Mouse (Mus musculus) forebrain, embryonic 15.5 days (tissue): ENCODE results near the gene Rgcc. TPM values are rescaled to one million over a fixed set of nuclear protein-coding genes. Genes with fewer than 3 reads are reported as not detected.
A peak's percentile ranks its signal among the peaks of the same experiment; 100 is the strongest.

ENCODE experiments used
- ATAC-seq: fragments of 200-750 bp; cut with Nextera tagmentation; replicated peaks from 2 replicates; pipeline ENCODE4 v1.8.0; 2017; ENCODE audit warnings: mild to moderate bottlenecking, moderate TSS enrichment, moderate library complexity
- H3K27ac ChIP-seq: fragments of 300-500 bp; sonication (generic); replicated peaks from 2 replicates; pipeline ENCODE4 v1.5.1; 2015; ENCODE audit warnings: mild to moderate bottlenecking, inconsistent platforms
- H3K27me3 ChIP-seq: fragments of 300-500 bp; sonication (generic); 2 replicates; pipeline ENCODE4 v1.6.1; 2015; ENCODE audit warnings: inconsistent platforms
- H3K36me3 ChIP-seq: fragments of 300-500 bp; sonication (generic); 2 replicates; pipeline ENCODE4 v1.6.1; 2015; ENCODE audit warnings: mild to moderate bottlenecking, inconsistent platforms
- H3K4me1 ChIP-seq: fragments of 300-500 bp; sonication (generic); 2 replicates; pipeline ENCODE4 v1.6.1; 2015; ENCODE audit warnings: inconsistent platforms
- H3K4me2 ChIP-seq: fragments of 300-500 bp; sonication (generic); replicated peaks from 2 replicates; pipeline ENCODE4 v1.6.1; 2015; ENCODE audit warnings: mild to moderate bottlenecking, inconsistent platforms
- H3K4me3 ChIP-seq: fragments of 300-500 bp; sonication (generic); 2 replicates; pipeline ENCODE4 v1.5.1; 2015; ENCODE audit warnings: mild to moderate bottlenecking, inconsistent platforms
- H3K9ac ChIP-seq: fragments of 300-500 bp; sonication (generic); replicated peaks from 2 replicates; pipeline ENCODE4 v1.6.1; 2015; ENCODE audit warnings: mild to moderate bottlenecking, inconsistent platforms
- H3K9me3 ChIP-seq: fragments of 300-500 bp; sonication (generic); 2 replicates; pipeline ENCODE4 v1.6.1; 2016; ENCODE audit warnings: inconsistent platforms
- WGBS: fragments of 180-500 bp; shearing (Covaris S2); methylation state at CpG from one replicate; pipeline ENCODE4 v1.1.7; 2015; ENCODE audit warnings: mixed read lengths; 5-methylcytosine and 5-hydroxymethylcytosine counted together
- polyA plus RNA-seq: library from polyadenylated mRNA; unstranded; fragments of >200 nt; fragmentation: Nextera tagmentation; extraction: Ambion mirVana; gene quantifications from 2 replicates; pipeline ENCODE4 v1.2.1, GENCODE M21; 2015

The Rgcc gene
- polyA plus RNA-seq, 1 experiment from 2014 or later, result 67.3 TPM

- no peaks in the 10 kb centered on the region; the same call in 1 of the 2 replicates for H3K4me1 ChIP-seq
- WGBS, result 90% methylated on average over 9 of the region's 9 CpGs
- H3K9ac ChIP-seq, result no peak overlapping the region
- no peak overlapping the region for H3K4me3 ChIP-seq
- H3K9me3 ChIP-seq, result no peaks in the 10 kb centered on the region
- no peak overlapping the region for H3K27ac ChIP-seq
- H3K4me2 ChIP-seq, result no peak overlapping the region
- ATAC-seq, result no peak
- H3K27me3 ChIP-seq, result no peaks in the 10 kb centered on the region
- H3K36me3 ChIP-seq, result no peaks in the 10 kb centered on the region
These were observed 28.5 kb downstream of the Rgcc start for GRCm38 (mm10) chr14:79272991-79273390.

DNA sequence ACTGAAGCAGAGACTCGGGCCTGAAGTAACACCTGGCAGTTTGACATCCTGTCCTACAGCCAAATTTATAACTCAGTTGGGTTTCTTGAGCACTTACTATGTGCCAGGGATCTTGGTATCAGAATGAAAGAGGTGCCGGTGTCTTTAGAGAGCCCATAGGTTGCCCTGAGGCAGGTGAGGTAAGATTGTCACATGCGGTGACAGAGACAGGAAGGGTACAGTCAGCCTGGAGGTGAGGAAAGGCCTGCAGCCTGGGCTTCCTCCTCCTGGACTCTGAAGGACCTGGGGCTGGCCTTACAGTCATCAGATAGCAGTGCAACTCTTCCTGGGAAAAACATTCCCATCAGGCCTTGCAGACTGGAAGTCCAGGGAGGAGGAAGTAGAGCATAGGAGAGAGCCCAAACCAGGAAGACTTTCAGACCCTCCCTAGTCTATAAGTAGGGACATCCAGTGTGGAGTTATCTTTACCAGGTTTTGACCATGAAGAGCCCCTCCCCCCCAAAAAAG, 29.2 kb downstream of the Rgcc start:
- no peaks in the 10 kb centered on the region for H3K27me3 ChIP-seq
- H3K4me1 ChIP-seq, result no peaks in the 10 kb centered on the region; the same call in 1 of the 2 replicates
- H3K4me3 ChIP-seq, result no peak overlapping the region
- no peaks in the 10 kb centered on the region for H3K36me3 ChIP-seq
- no peak overlapping the region for H3K9ac ChIP-seq
- H3K9me3 ChIP-seq, result no peaks in the 10 kb centered on the region
- 86% methylated on average over 3 of the region's 3 CpGs for WGBS
- H3K4me2 ChIP-seq, result no peak overlapping the region
- no peak overlapping the region for H3K27ac ChIP-seq
- ATAC-seq, result no peak

DNA sequence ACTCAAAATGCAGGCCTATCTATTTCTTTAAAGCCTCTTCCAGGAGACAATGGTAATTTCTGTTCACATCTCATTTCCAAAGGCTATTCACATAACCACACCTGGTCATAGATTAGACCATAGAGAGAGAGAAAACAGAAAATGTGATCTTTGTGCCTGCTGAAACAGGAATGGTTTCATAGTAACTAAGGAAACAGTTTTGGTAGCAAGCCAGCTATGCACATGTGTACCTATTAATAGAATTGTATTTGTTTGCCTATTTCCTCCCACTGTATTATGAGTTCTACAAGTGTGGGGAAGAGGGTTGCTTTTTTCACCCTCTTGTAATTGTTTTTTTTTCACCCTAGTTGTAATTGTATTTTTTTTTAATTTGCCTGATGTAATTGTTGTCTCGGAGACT, 31.9 kb downstream of the Rgcc start:
- no peaks in the 10 kb centered on the region for H3K27me3 ChIP-seq
- 83% methylated on average over 1 of the region's 1 CpGs for WGBS
- no peak overlapping the region for H3K4me3 ChIP-seq
- no peak overlapping the region for H3K4me2 ChIP-seq
- no peak overlapping the region for H3K9ac ChIP-seq
- H3K9me3 ChIP-seq, result no peaks in the 10 kb centered on the region
- H3K4me1 ChIP-seq, result no peaks in the 10 kb centered on the region; the same call in 1 of the 2 replicates
- no peaks in the 10 kb centered on the region for H3K36me3 ChIP-seq
- no peak for ATAC-seq
- H3K27ac ChIP-seq, result no peak overlapping the region

- 88% methylated on average over 10 of the region's 10 CpGs for WGBS
- no peaks in the 10 kb centered on the region for H3K9me3 ChIP-seq
- no peaks in the 10 kb centered on the region for H3K4me1 ChIP-seq
- H3K27ac ChIP-seq, result no peak overlapping the region
- H3K9ac ChIP-seq, result no peak overlapping the region
- no peaks in the 10 kb centered on the region for H3K36me3 ChIP-seq
- H3K4me2 ChIP-seq, result no peak overlapping the region
- no peak for ATAC-seq
- no peak overlapping the region for H3K4me3 ChIP-seq
- no peaks in the 10 kb centered on the region for H3K27me3 ChIP-seq
These were observed 33.6 kb downstream of the Rgcc start for GRCm38 (mm10) chr14:79267878-79268277.

GRCm38 (mm10) chr14:79267382-79267781, 34.1 kb downstream of the Rgcc start:
- no peaks in the 10 kb centered on the region for H3K36me3 ChIP-seq
- no peak overlapping the region for H3K4me2 ChIP-seq
- WGBS, result 61% methylated on average over 1 of the region's 1 CpGs
- H3K9ac ChIP-seq, result no peak overlapping the region
- H3K4me3 ChIP-seq, result no peak overlapping the region
- H3K27ac ChIP-seq, result no peak overlapping the region
- no peaks in the 10 kb centered on the region for H3K9me3 ChIP-seq
- no peaks in the 10 kb centered on the region for H3K27me3 ChIP-seq
- no peak for ATAC-seq
- 0 out of 2 replicates have a peak, but pooled peaks cover 3% of the 10 kb centered on the region for H3K4me1 ChIP-seq

DNA sequence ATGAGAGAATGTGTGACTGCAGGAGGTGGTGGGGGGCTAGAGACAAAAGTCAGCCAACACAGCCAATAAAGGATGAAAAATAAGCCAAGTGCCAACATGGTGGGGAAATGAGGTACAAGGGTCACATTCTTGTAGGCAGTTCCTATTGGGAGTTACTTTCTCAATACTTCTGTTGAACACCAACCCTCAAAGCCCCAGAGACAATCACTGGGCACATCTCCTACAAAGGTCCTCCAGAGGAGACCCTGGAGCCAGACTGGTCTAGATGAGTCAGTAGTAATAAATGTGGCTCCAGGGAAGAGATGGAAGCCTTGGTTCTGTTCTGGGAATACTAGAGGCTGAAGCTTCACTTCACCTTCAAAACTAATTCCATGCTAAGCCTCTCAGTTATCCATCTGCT, 35.0 kb downstream of the Rgcc start:
- no peak overlapping the region for H3K27ac ChIP-seq
- H3K4me3 ChIP-seq, result no peak overlapping the region
- 0 out of 2 replicates have a peak, but pooled peaks cover 3% of the 10 kb centered on the region for H3K4me1 ChIP-seq
- H3K36me3 ChIP-seq, result no peaks in the 10 kb centered on the region
- H3K27me3 ChIP-seq, result no peaks in the 10 kb centered on the region
- H3K9ac ChIP-seq, result no peak overlapping the region
- no peak overlapping the region for H3K4me2 ChIP-seq
- H3K9me3 ChIP-seq, result no peaks in the 10 kb centered on the region
- ATAC-seq, result no peak

- Histone ChIP-seq H3K9ac (no peak overlapping the region), H3K9me3 (no peaks in the 10 kb centered on the region), H3K4me2 (no peak overlapping the region), H3K27me3 (no peaks in the 10 kb centered on the region), H3K4me3 (no peak overlapping the region), H3K36me3 (no peaks in the 10 kb centered on the region), H3K4me1 (0 out of 2 replicates have a peak, but pooled peaks cover 3% of the 10 kb centered on the region), H3K27ac (no peak overlapping the region)
- 92% methylated on average over 6 of the region's 6 CpGs for WGBS
- no peak for ATAC-seq
These were observed 35.7 kb downstream of the Rgcc start for GRCm38 (mm10) chr14:79265738-79266137.

DNA sequence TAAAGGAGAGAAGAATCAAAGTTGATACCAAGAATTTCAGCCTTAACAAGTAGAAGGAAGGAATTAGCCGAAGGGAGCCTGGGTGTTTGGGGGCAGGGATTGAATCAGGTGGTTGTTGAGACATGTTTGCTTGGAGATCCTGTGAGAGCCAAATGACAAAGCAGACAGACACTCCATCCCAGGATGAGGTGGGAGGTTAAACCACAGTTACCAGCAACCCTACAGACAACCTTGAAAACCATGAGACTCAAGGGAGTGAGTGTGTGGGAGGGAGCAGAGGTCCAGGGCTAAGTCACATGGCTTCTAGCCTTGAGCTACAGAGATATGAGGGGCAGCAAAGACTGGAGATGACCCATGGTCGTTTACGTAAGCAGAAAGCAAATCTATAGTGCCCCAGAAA, 38.1 kb downstream of the Rgcc start:
- no peak overlapping the region for H3K4me2 ChIP-seq
- H3K27ac ChIP-seq, result no peak overlapping the region
- H3K9ac ChIP-seq, result no peak overlapping the region
- 0 out of 2 replicates have a peak, but pooled peaks cover 3% of the 10 kb centered on the region for H3K4me1 ChIP-seq
- WGBS, result 89% methylated on average over 3 of the region's 3 CpGs
- H3K4me3 ChIP-seq, result no peak overlapping the region
- H3K27me3 ChIP-seq, result no peaks in the 10 kb centered on the region
- ATAC-seq, result no peak
- no peaks in the 10 kb centered on the region for H3K36me3 ChIP-seq
- no peaks in the 10 kb centered on the region for H3K9me3 ChIP-seq

DNA sequence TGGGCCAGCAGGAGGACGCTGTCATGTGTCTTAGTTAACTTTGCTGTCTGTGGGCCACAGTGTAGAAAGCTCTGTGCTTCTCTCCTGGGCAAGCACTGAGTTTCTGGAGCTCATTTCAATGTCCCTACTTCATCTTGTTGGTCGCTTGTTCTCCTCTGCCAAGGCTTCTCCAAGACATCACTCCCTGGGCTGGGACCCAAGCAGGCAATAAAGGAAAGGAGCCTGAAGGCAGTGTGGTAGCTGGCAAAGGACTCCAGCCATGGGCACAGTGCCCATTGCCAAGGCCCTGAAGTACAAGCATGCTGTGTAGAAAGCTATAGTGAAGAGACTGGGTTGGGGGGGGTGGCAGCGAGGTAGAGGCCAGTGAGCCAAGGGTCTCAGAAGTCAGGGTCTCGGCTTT, 38.8 kb downstream of the Rgcc start:
- no peak overlapping the region for H3K27ac ChIP-seq
- peak; percentile 67; the same call in 1 of the 2 replicates for ATAC-seq
- H3K9me3 ChIP-seq, result no peaks in the 10 kb centered on the region
- WGBS, result 82% methylated on average over 4 of the region's 4 CpGs
- H3K4me1 ChIP-seq, result 0 out of 2 replicates have a peak, but pooled peaks cover 3% of the 10 kb centered on the region
- H3K4me2 ChIP-seq, result no peak overlapping the region
- no peaks in the 10 kb centered on the region for H3K27me3 ChIP-seq
- H3K4me3 ChIP-seq, result no peak overlapping the region
- no peak overlapping the region for H3K9ac ChIP-seq
- H3K36me3 ChIP-seq, result no peaks in the 10 kb centered on the region

DNA sequence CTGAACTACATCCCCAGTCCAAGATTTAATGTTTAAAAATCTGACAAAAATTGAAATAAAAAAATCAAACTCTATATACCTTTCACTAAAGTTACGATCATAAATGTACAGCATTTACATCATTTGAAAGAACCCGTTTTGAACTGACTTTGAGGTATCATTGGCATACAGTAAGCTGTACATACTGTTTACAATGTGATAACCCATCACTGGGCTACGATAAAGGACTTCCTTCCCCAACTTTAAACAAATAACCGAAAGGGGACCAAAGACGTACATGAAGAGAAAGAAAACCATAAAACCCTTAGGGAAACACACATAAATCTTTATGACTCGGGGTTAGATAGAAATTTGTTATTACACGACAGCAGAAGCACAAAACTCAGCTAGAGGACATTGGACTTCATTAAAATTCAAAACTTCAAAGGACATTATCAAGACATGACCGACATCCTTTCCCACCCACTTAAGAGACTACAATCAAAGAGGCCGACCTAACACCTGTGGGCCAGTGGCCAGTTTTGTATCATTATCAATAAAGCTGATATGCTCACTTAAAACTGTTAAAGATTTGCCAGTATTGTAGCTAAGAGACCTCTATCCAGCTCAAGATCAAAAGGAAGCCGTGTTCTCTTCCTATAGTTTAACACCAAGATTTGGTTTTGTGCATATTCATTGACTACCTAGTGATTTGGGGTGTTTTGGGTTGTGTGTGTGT, 42.2 kb downstream of the Rgcc start:
- 0 out of 2 replicates have a peak, but pooled peaks cover 3% of the 10 kb centered on the region for H3K4me1 ChIP-seq
- H3K27ac ChIP-seq, result no peak overlapping the region
- 89% methylated on average over 10 of the region's 10 CpGs for WGBS
- no peak for ATAC-seq
- no peaks in the 10 kb centered on the region for H3K27me3 ChIP-seq
- no peaks in the 10 kb centered on the region for H3K36me3 ChIP-seq
- no peak overlapping the region for H3K4me2 ChIP-seq
- H3K9ac ChIP-seq, result no peak overlapping the region
- no peaks in the 10 kb centered on the region for H3K9me3 ChIP-seq
- H3K4me3 ChIP-seq, result no peak overlapping the region

DNA sequence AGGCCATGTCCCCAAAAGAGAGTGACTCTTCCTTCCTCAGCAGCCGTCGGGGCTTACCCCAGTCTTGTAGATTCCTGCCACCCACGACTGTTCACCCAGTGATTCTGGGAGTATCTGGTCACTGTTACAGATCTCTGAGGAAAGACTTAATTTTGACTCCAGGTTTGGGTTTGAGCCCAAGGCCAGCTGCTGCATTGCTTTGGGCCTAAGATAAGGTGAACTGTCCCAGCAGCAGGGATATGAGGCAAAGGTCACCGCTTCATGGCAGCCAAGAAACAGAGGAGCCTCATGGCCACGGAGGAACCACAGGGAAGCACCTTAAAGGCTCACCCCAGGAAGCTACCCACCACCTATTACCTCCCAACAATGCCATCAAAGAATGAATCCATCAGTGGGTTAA, 44.8 kb downstream of the Rgcc start:
- Histone ChIP-seq H3K4me2 (no peak overlapping the region), H3K36me3 (no peaks in the 10 kb centered on the region), H3K27me3 (no peaks in the 10 kb centered on the region), H3K4me1 (no peaks in the 10 kb centered on the region), H3K9ac (no peak overlapping the region), H3K27ac (no peak overlapping the region), H3K9me3 (no peaks in the 10 kb centered on the region), H3K4me3 (no peak overlapping the region)
- 82% methylated on average over 5 of the region's 5 CpGs for WGBS
- ATAC-seq, result no peak

GRCm38 (mm10) chr14:79255786-79256185, 45.7 kb downstream of the Rgcc start:
- Histone ChIP-seq H3K9ac (no peak overlapping the region), H3K27ac (no peak overlapping the region), H3K27me3 (no peaks in the 10 kb centered on the region), H3K4me3 (no peak overlapping the region), H3K36me3 (no peaks in the 10 kb centered on the region), H3K4me1 (no peaks in the 10 kb centered on the region), H3K9me3 (no peaks in the 10 kb centered on the region), H3K4me2 (no peak overlapping the region)
- WGBS, result 83% methylated on average over 2 of the region's 2 CpGs
- ATAC-seq, result no peak
